Mouse (Mus musculus) testis, adult 2 months (tissue): ENCODE measurements at regions not wholly inside any gene's neighbourhood (a gene's known extent, or its start where the extent isn't known, plus 50 kb on each side); places are given as distances from the start of the nearest gene placed in this dataset.

Experiments
- CTCF ChIP-seq: fragments of 200-500 bp; IDR thresholded peaks from 2 replicates; pipeline ENCODE4 v1.5.1; 2012; ENCODE audit warnings: low read depth, mild to moderate bottlenecking, inconsistent platforms, low read length, moderate library complexity; ENCODE audit not compliant: control insufficient read depth, insufficient read depth, insufficient replicate concordance
- POLR2A ChIP-seq: fragments of 200-500 bp; IDR thresholded peaks from 2 replicates; pipeline ENCODE4 v1.6.1; 2012; ENCODE audit warnings: low read depth, mild to moderate bottlenecking, inconsistent platforms, low read length, moderate library complexity; ENCODE audit not compliant: control insufficient read depth

DNA sequence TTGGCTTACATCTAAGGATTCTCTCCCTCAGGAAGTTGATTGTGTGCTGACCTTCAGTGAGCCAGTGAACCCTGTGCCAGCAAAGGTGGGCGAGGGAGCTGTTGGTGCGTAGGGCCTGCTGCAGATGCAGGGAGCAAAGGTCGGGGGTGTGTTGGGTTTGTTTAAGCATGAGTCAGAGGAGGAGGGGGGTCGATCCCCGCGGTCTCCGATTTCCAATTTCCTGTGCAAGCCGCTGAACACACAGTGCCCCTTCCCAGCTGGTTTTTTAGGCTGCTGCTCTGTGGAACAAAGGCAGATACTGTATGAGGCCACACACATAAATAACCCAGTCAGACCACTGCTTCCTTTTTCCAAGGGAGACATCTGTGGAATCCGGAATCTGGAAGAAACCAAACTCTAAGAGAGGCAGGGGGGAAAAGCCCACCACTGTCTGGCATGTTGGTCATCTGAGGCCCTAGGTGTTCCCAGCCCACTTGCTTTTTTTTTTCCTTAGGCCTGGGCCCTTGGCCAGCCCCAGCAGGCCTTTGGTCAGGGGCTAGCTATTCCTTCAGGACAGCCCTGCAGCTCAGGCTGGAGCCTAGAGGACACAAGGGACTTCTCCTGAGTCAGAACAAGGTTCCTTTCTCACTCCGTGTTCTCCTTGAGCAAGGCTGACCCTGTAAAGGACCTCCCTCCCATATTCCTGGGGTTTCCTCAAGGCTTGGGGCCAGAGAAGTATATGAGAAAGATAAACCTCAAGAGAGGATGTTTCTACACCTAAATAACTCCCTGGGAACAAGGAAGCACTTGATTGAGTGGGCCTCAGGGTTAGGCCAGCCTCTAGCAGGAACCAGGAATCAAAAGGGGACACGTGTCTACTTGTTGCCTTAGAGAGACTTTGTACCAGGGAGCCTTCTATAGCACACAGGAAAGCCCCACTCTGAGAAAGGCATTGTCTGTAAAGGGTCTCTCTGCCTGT, 119.0 kb downstream of the Tomm20 start:
- TF ChIP-seq CTCF, result no peak
- no peak for TF ChIP-seq POLR2A
